Mouse (Mus musculus) kidney, embryonic 14.5 days (tissue): ENCODE results near the gene Ide. TPM values are rescaled to one million over a fixed set of nuclear protein-coding genes. Genes with fewer than 3 reads are reported as not detected.

Source experiments
- ATAC-seq: fragments of 200-750 bp; cut with Nextera tagmentation; 2 replicates; pipeline ENCODE4 v1.8.0; 2017; ENCODE audit warnings: moderate number of reproducible peaks, mild to moderate bottlenecking, moderate TSS enrichment, moderate library complexity; ENCODE audit not compliant: low FRiP score, low TSS enrichment
- H3K27ac ChIP-seq: fragments of 300-500 bp; sonication (generic); 2 replicates; pipeline ENCODE4 v1.5.1; 2014; ENCODE audit warnings: low read depth, mild to moderate bottlenecking, low read length, moderate library complexity, mixed read lengths
- H3K27me3 ChIP-seq: fragments of 300-500 bp; sonication (generic); 2 replicates; pipeline ENCODE4 v1.6.1; 2014; ENCODE audit warnings: mild to moderate bottlenecking, low read length; ENCODE audit not compliant: control insufficient read depth, insufficient read depth
- H3K36me3 ChIP-seq: fragments of 300-500 bp; sonication (generic); 2 replicates; pipeline ENCODE4 v1.6.1; 2014; ENCODE audit warnings: low read length, mixed read lengths; ENCODE audit not compliant: control insufficient read depth, insufficient read depth
- H3K4me1 ChIP-seq: fragments of 300-500 bp; sonication (generic); 2 replicates; pipeline ENCODE4 v1.6.1; 2014; ENCODE audit warnings: low read length, mixed read lengths; ENCODE audit not compliant: control insufficient read depth, insufficient read depth
- H3K4me2 ChIP-seq: fragments of 300-500 bp; sonication (generic); replicated peaks from 2 replicates; pipeline ENCODE4 v1.6.1; 2014; ENCODE audit warnings: low read depth, mild to moderate bottlenecking, low read length
- H3K4me3 ChIP-seq: fragments of 300-500 bp; sonication (generic); 2 replicates; pipeline ENCODE4 v1.5.1; 2014; ENCODE audit warnings: mild to moderate bottlenecking, low read length
- H3K9ac ChIP-seq: fragments of 300-500 bp; sonication (generic); 2 replicates; pipeline ENCODE4 v1.6.1; 2014; ENCODE audit warnings: low read depth, mild to moderate bottlenecking, low read length, moderate library complexity
- H3K9me3 ChIP-seq: fragments of 300-500 bp; sonication (generic); 2 replicates; pipeline ENCODE4 v1.6.1; 2016; ENCODE audit warnings: low read length; ENCODE audit not compliant: control insufficient read depth
- WGBS: fragments of 180-500 bp; shearing (Covaris S2); extraction: QIAGEN DNeasy Blood & Tissue Kit; methylation state at CpG from one replicate; pipeline ENCODE4 v1.1.7; 2014; 5-methylcytosine and 5-hydroxymethylcytosine counted together
- polyA plus RNA-seq: library from polyadenylated mRNA; unstranded; fragments of >200 nt; fragmentation: Nextera tagmentation; extraction: Ambion mirVana; gene quantifications from 2 replicates; pipeline ENCODE4 v1.2.1, GENCODE M21; 2014

The Ide gene
- polyA plus RNA-seq, result 30.4 and 74.9 TPM in 2 replicates

DNA sequence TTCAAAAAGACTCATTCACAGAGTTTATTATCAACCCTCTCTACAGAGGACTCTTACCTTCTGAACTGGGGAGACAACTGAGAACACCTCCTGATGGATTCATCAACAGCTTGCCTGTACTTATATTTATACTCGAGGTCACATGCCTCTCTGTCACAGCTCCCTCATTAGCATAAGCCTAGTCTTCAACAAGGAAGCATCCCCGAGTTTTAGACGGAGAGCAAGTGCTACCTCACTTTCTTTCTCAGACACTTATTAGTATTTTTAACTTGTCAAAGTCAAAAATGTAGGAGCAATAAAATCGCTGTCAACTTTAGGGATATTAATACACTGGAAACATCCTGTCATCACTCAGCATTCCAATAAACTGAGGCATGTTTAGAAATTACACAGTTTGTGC, at the start of gene Ide:
TSS of gene Ide (minus strand) at position 101 of the 400 bp plus-strand sequence.
- Histone ChIP-seq H3K27me3 (no peaks in the 10 kb centered on the region), H3K9me3 (no peaks in the 10 kb centered on the region), H3K36me3 (no peaks in the 10 kb centered on the region), H3K4me3 (no peak within 1 kb of the TSS), H3K4me1 (peaks cover 3% of the 10 kb centered on the region; the same call in 1 of the 2 replicates), H3K27ac (no peak within 1 kb of the TSS), H3K9ac (no peak within 1 kb of the TSS), H3K4me2 (no peak within 1 kb of the TSS)
- 76% methylated on average over 4 of the region's 4 CpGs for WGBS
- no peak for ATAC-seq

DNA sequence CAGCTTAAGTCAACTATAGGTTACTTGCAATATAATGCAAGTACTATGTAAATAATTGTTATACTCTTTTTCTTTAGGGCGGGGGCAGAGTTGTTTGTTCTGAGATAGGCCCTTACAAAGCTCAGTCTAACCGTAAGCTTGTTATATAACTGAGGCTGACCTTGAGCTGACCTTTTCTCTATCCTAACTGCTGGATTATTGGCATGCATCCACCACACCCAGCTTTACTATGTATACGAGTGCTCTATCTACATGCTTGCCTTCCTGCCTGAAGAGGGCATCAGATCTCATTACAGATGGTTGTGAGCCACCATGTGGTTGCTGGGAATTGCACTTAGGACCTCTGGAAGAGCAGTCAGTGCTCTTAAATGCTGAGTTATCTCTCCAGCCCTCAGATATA, 48.5 kb upstream of the Ide start:
- H3K9me3 ChIP-seq, result no peaks in the 10 kb centered on the region

DNA sequence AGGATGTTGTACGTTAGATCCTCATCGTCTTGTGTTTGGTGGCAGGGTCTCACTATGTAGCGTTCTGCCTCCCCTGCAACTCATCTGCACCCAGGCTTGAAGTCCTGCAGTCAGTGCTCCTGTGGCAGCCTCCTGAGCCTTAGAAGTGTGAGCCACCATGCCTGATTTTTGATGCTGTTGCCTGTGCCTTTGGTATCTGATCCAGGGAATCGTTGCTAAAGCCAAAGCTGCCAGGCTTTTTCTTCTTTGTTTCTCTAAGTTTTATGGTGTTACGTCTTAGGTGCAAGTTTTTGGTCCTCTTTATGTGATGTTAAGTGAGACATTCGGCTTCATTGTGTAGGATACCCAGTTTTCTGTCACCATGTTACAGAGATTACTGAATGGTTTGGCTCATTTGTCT, 41.2 kb upstream of the Ide start:
- Histone ChIP-seq H3K4me2 (peak overlapping the region; percentile 19; the same call in 1 of the 2 replicates), H3K36me3 (no peaks in the 10 kb centered on the region), H3K4me1 (peaks cover 8% of the 10 kb centered on the region), H3K4me3 (no peak overlapping the region), H3K27me3 (no peaks in the 10 kb centered on the region), H3K9me3 (no peaks in the 10 kb centered on the region), H3K27ac (no peak overlapping the region), H3K9ac (no peak overlapping the region)
- 70% methylated on average over 6 of the region's 6 CpGs for WGBS
- no peak for ATAC-seq

More for the DNA sequence above, 48.5 kb upstream of the Ide start:
- ATAC-seq, result no peak
- no peak overlapping the region for H3K9ac ChIP-seq
- WGBS, result 77% methylated on average over 3 of the region's 3 CpGs
- H3K36me3 ChIP-seq, result peaks cover 58% of the 10 kb centered on the region
- no peak overlapping the region for H3K27ac ChIP-seq
- no peaks in the 10 kb centered on the region for H3K4me1 ChIP-seq
- H3K4me2 ChIP-seq, result no peak overlapping the region
- no peaks in the 10 kb centered on the region for H3K27me3 ChIP-seq
- H3K4me3 ChIP-seq, result no peak overlapping the region

DNA sequence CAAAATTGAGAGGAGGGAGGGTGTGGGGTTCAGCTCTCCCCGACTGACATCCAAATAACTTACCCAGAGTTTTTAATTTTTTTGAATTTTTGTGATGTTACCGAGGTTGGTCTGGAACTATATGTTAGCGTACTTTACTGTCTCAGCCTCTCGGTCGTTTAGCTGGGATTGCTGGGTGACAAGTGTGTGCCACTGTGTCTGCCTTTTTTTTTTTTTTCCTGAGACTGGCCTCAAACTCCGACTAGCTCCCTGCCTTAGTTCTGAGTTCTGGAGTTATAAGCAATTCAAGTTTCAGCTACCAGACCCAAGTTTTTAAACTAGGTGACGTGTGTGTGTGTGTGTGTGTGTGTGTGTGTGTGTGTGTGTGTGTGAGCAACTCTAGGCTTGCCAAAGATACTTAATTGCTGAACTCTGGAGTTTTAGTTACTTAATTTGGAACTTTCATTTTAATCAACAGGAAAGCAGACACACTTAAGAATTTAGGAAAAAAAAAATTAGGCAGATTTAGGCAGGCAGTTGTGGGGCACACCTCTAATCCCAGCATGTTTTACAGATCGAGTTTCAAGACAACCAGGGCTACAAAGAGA, 39.8 kb upstream of the Ide start:
- peak overlapping the region; percentile 97 for H3K4me3 ChIP-seq
- peaks cover 8% of the 10 kb centered on the region for H3K4me1 ChIP-seq
- H3K9ac ChIP-seq, result peak overlapping the region; percentile 76; the same call in 1 of the 2 replicates
- no peak overlapping the region for H3K27ac ChIP-seq
- ATAC-seq, result no peak
- no peaks in the 10 kb centered on the region for H3K36me3 ChIP-seq
- 20% methylated on average over 8 of the region's 8 CpGs for WGBS
- no peaks in the 10 kb centered on the region for H3K27me3 ChIP-seq
- peak overlapping the region; percentile 59 for H3K4me2 ChIP-seq
- no peaks in the 10 kb centered on the region for H3K9me3 ChIP-seq

DNA sequence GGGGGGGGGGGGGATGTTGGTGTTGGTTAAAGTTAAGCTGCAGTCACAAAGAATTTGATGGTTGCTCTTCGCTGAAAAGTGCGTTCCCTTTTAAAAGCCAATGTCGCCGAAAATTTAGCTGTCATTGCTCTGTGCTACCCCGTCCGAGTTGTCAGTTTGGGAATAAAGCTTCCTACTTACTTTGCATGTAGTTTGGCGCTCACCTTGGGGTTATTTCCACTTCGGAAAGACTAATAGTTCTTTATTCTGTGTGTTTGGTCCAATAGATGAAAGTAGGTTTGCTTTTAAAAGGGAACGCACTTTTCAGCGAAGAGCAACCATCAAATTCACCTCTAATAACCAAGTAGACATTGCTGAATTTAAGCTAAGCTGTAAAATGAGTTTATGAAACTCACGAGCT, 39.2 kb upstream of the Ide start:
- Histone ChIP-seq H3K9ac (peak overlapping the region; percentile 76), H3K27me3 (no peaks in the 10 kb centered on the region), H3K36me3 (no peaks in the 10 kb centered on the region), H3K4me3 (peak overlapping the region; percentile 97), H3K9me3 (no peaks in the 10 kb centered on the region), H3K4me1 (peaks cover 8% of the 10 kb centered on the region), H3K27ac (no peak overlapping the region), H3K4me2 (peak overlapping the region; percentile 59)
- no peak for ATAC-seq
- WGBS, result under 1% methylated on average over 11 of the region's 11 CpGs

DNA sequence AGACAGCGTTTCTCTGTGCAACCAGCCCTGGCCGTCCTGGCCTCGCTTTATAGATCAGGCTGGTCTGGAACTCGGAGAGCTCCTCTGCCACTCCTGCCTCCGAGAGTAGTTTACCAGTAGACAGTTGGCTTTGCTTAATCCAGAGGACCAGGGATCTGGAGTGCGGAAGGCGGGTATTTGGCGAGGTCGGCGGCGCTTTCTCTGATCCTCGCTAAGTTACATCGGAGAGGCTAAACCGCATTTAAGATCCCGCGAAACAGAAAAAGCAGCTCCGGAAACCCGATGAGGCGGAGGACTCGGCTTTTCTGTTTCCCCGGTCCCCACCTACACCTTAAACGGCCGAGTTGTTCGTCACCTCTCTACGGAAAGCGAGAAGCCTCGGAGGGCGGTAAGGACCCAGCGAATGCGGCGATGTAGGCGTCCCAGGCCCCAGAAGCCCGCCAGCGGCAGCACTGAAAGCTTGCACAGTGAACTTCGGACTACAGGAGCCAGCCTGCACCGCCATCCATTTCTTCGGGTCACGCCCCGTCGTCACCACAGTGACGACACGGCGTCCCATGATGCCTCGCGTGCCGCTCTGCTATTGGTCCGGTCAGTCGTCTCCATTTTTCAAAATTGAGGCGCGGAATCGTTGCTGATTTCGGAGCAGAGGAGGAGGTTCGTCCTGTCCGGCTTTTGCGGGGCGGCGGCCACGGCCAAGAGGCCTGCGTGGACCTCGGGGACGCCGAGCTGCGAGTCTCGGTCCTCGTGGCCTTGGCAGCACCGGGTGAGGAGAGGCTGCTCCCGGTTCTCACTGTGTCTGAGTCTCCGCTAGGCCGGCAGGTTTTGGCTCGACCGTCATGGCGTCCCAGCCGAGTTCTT, 38.3 kb upstream of the Ide start, which contains the start of gene Kif11:
TSS of gene Kif11 (plus strand) at position 649 of the 861 bp plus-strand sequence.
- Histone ChIP-seq H3K36me3 (no peaks in the 10 kb centered on the region), H3K9ac (peak within 1 kb of the TSS; percentile 76), H3K4me3 (peak within 1 kb of the TSS; percentile 97), H3K4me2 (peak within 1 kb of the TSS; percentile 68), H3K4me1 (peaks cover 8% of the 10 kb centered on the region), H3K27ac (peak within 1 kb of the TSS; percentile 97), H3K27me3 (no peaks in the 10 kb centered on the region), H3K9me3 (no peaks in the 10 kb centered on the region)
- ATAC-seq, result peak; percentile 99
- under 1% methylated on average over 73 of the region's 73 CpGs for WGBS

DNA sequence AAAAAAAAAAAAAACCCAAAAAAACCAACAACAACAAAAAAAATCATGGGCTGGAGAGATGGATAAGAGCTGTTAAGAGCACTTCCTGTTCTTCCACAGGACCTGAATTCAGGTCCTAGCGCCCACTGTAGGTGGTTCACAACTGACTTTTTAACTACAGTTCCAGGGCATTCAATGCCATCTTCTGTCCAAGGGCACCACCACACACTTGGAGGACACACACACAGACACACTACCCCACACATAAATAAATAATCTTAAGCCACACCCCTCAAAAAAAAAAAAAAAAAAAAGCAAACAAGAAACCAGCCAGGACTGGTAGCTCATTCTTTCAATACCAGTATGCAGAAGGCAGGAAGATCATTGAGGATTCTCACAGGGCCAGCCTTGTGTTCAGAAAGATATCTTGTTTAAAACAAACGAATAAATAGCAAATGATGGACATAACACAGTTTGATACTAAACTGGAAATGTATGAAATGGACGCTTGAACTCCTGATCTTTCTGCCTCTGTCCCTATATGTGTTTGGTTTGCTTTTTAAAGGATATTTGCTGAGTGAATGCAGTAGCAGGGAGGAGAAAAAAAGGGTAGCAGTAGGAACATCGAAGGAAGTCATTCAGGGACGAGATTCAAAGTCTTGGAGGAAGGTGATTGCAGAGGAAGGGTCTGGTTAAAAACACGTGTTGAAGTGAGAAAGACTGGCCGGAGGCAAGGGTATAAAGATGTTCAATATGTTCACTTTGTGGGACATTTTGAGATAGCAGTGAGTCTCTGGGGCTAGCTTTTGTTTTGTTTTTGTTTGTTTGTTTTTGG, 37.5 kb upstream of the Ide start:
- Histone ChIP-seq H3K9me3 (no peaks in the 10 kb centered on the region), H3K27ac (peak overlapping the region; percentile 97), H3K4me3 (peak overlapping the region; percentile 97), H3K36me3 (no peaks in the 10 kb centered on the region), H3K9ac (peak overlapping the region; percentile 76), H3K27me3 (no peaks in the 10 kb centered on the region), H3K4me2 (peak overlapping the region; percentile 68), H3K4me1 (peaks cover 8% of the 10 kb centered on the region)
- no peak for ATAC-seq
- WGBS, result 22% methylated on average over 7 of the region's 7 CpGs

DNA sequence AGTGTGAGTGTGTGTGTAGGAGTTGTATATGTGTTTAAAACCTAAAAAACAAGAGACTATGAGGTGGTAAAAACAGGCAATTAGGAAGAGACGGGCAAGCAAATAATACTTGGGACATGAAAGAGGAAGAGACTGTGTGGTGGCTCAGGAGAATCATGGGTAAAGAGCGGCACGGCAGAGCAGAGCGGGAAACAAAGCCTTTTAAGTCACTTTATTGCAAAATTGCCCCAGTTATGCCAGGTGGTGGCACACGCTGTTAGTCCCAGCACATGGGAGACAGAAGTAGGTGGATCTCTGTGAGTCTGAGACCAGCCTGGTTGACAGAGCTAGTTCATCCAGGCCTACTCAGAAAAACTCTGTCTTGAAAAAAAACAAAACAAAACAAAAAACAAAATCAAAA, 32.7 kb upstream of the Ide start:
- H3K27ac ChIP-seq, result no peak overlapping the region
- no peak overlapping the region for H3K4me2 ChIP-seq
- peaks cover 2% of the 10 kb centered on the region; the same call in 1 of the 2 replicates for H3K4me1 ChIP-seq
- no peak overlapping the region for H3K9ac ChIP-seq
- no peaks in the 10 kb centered on the region for H3K27me3 ChIP-seq
- no peaks in the 10 kb centered on the region for H3K9me3 ChIP-seq
- no peaks in the 10 kb centered on the region for H3K36me3 ChIP-seq
- WGBS, result 74% methylated on average over 5 of the region's 5 CpGs
- ATAC-seq, result no peak
- no peak overlapping the region for H3K4me3 ChIP-seq
